Mouse (Mus musculus) ES-E14 (cell line): ENCODE data around the gene Pde6d.

Experiments used
- HCFC1 ChIP-seq: IDR thresholded peaks from 2 replicates; pipeline ENCODE4 v1.6.1; 2012; ENCODE audit warnings: low read length, inconsistent platforms, borderline replicate concordance; ENCODE audit not compliant: insufficient read depth
- ZNF384 ChIP-seq: IDR thresholded peaks from 2 replicates; pipeline ENCODE4 v1.6.1; 2012; ENCODE audit warnings: low read depth, low read length, inconsistent platforms

- TF ChIP-seq HCFC1 (no peak), ZNF384 (peak; percentile 65)
Observed at GRCm38 (mm10) chr1:86501559-86501958, 80.9 kb downstream of the Pde6d start.
